Mouse (Mus musculus) left cerebral cortex, postnatal 36 days (tissue): ENCODE measurements around the gene Lce3b. TPM values are rescaled to one million over a fixed set of nuclear protein-coding genes. Genes with fewer than 3 reads are reported as not detected.

Experiments used
- DNase-seq, 2 experiments: peaks; one replicate each; pipeline ENCODE4 v3.0.0; 2021 to 2022; ENCODE audit warnings: low spot score in 2 of 2, mixed read lengths in 1 of 2
- intact Hi-C: fragments of 180-260 bp; cut with DNase I; formaldehyde crosslinking; loops from one replicate; pipeline ENCODE4 v1.15.1; 2025
- total RNA-seq, 2 experiments: library from RNA; stranded (reverse); gene quantifications; 2 replicates each; pipeline ENCODE4 v1.2.3; 2021

Lce3b gene
- total RNA-seq = not detected

DNA sequence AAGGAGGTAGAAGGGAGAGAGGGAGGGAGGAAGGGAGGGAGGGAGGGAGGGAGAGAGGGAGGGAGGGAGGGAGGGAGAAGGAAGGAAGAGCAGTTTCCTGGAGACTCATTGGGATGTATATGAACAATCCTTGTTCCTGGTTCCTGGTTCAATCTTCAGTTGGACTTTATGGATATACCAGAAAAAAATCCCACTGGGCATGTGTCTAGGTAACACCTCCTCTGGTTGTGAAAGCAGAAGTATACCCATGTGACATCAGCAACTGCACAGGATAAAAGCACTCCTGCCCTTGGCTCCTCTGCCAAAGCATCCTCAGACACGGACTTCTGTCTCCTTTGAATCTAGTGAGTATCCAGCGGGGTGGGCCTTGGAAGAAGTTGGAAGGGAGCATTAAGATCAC is at the start of gene Lce3b:
Lce3b (plus strand) TSS at position 301 of the 400 bp plus-strand sequence.
- DNase-seq = no peak
- intact Hi-C loops = no loop called here

DNA sequence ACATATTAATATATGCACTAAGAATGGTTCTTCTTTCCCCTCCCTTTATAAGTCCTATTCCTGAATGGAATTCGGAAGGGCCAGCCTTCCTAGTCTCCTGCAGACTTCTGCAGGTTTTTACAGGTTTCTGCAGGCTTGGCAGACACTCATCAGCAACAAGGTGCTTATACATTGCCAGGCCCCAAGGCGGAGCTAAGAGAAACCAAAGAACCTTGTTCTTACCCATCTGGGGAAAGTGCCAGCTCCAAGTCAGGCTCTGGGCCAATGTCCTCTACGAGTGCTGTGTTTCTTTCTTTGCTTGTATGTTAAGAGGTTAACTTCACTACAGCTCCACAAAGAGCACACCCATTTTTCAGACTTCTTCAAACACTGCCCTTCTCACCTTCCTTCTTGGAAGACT is 38.7 kb upstream of the Lce3b start:
- no peak for DNase-seq
- intact Hi-C loops = no loop called here

DNA sequence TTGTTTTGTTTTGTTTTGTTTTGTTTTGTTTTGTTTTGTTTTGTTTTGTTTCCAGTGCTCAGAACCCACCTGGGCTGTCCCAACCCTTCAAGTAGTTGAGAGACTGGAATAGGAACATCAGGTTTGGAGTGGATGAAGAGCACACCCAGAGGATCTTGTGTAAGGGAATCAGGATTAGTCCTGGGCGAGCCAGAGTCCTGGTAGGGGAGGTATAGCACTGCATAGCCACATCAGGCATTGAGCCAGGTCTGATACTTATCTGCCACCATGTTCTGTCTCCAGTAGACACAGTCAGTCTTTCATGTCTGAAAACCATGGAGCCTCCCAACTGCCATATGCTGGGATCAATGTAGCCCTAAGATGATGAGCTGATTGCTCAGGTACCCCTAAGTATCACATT is 38.3 kb upstream of the Lce3b start:
- intact Hi-C loops = no loop called here
- no peak for DNase-seq

DNA sequence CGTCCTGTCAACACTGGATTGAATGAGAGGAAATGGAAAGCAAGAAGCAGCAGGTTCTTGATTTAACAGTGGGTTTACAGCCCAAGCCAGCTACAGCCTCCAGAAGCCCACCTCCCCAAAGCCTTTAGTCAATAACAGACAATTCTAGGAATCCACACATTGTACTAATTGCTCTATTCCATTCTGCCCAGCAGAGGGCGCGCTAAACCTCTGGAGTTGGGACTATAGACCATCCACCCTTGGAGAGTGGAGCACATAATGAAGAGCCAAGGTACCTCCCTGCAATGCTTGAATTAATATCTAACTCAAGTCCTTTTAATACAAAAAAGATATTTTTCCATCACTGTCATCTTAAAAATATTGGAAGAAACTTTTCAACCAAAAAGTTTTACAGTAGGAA is 29.8 kb upstream of the Lce3b start:
- DNase-seq = peak; percentile 10 to 14
- intact Hi-C loops = loop anchor here (5.0 kb wide), 2 partner anchors 151 to 751 kb away; partner anchors contain the start of gene Lce1g

DNA sequence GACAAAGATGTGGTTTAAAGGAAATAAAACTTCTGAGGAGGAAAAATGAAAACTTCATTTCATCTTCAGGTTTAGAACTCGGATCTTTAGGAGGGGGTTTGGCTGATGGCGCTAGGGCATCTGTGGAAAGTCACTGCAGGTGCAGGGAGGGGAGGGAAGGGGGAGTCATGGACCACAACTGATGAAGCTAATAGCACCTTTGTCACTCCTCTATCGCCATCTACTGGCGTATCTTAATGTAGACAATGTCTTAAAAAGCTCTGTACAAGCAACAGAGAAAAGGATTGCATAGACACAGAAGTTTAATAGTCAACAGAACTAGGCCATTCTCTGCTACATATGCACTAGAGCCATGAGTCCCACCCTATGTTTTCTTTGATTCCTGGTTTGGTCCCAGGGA is 29.1 kb upstream of the Lce3b start:
- intact Hi-C loops = loop anchor here (5.0 kb wide), 2 partner anchors 151 to 751 kb away; partner anchors contain the start of gene Lce1g
- DNase-seq = no peak

DNA sequence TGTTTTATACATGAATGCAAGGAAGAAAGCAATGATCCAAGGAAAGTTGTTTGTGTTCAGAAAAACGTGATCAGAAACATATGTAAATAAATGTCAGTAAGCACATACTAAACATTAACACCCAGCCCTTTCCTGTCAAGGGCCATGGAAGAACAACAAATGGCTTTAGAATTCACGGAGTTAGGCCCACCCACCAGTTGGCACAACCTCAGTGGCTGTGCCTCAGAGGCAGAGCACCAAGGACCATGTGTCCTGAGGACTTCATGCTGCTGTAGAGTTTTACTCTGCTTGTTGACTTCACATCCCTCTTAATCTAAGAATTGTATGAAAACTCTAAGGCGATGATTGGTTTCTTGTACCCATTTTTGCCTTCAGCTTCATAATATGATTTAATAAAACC is 27.6 kb upstream of the Lce3b start:
- intact Hi-C loops = loop anchor here (5.0 kb wide), 1 partner anchor 92 kb away; no protein-coding TSS in a partner anchor
- no peak for DNase-seq

DNA sequence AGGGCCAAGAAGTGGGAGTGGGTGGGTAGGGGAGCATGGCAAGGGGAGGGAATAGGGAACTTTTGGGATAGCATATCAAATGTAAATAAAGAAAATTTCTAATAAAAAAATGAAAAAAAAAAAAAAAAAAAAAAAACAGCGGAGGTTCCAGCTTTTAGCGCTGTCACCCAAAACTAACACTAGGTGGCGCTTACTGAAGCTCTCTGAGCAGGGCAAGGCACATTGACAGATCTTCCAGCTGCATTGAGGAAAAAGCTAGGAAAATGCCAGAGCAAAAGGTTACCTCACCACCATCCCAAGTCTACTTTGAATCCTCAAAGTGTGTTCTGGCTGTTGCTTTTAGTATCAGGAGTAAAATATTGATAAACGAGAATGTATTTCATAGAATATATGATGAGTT is 25.2 kb upstream of the Lce3b start:
- intact Hi-C loops = loop anchor here (2.0 to 5.0 kb wide), 2 partner anchors 90 to 123 kb away; no protein-coding TSS in a partner anchor

DNA sequence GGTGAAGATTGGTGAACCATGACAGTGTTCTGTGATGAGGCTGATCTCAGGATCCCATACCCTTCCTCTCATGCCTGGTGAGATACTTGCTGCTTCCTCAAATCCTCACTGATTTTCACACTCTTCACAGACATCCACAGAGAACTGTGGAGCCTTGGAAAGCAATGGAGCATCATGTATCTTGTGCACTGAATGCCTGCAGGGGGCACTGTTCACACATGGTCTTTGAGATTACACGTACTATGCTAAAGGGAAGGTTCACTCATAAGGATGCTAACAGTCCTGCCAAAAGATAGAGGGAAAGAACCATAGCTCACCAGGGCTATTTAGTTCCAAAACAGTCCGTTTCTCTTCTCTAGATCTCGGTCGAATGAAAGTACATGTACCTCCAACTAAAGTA is 12.4 kb upstream of the Lce3b start:
- peak in 1 of 2 experiments; percentile 13 for DNase-seq
- intact Hi-C loops = no loop called here

More for the DNA sequence above, 25.2 kb upstream of the Lce3b start:
- DNase-seq = no peak

DNA sequence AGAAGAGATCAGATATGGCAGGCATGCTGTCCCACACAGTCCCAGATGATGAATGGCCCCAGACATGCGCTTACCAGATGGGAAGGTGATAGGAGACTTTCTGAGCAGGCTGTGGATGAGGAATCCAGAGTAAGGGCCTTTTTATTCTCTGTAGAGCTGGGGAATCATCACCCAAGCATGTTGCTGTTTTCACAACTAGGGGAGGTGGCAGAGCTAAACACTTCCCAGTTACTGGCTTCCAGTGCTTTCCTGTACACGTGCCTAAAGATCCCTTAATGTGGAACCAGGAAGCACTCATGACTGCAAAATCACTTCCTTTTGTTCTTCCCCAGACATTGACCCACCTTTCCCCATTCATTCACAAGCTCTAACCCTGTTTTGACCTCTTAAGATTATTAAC is 6.6 kb upstream of the Lce3b start, which contains the start of gene Lce3a:
Lce3a (minus strand) TSS at position 101 of the 400 bp plus-strand sequence.
- DNase-seq = no peak
- intact Hi-C loops = no loop called here

DNA sequence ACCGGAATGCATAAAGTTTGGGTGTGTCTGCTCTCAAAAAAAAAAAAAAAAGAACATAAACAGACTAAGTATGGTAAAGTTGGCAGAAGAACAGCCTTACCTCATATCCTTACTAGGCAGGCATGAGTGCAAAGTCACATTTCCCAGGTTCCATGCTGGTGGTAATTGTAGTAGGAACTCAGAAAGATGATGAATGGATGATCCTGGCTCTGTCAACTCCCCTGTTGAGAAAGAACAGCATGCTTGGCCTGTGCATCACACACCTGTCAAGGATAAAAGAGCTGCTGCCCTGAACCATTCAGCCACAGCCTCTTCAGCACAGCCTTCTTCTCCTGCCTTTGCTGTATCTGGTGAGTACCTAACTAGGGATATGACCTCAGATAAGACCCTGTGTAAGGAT is 11.4 kb downstream of the Lce3b start, which contains the start of gene Lce3c:
Lce3c (plus strand) TSS at position 301 of the 400 bp plus-strand sequence.
- no peak for DNase-seq
- intact Hi-C loops = no loop called here

DNA sequence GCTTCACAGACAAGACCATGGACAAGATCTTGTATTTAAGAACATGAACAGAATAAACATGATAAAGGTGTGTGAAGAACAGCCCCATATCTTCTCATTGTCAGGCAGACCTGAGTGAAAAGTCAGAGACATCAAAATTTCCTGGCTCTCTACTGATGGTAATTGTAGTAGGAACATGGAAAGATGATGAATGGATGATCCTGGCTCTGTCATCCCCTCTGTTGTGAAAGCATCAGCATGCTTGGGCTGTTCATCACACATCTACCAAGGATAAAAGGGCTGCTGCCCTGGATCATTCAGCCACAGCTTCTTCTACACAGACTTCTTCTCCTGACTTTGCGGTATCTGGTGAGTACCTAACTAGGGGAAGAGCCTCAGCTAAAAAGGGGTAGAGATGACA is 24.3 kb downstream of the Lce3b start, which contains the start of gene Lce3d:
Lce3d (plus strand) TSS at position 301 of the 400 bp plus-strand sequence.
- intact Hi-C loops = no loop called here
- DNase-seq = no peak

DNA sequence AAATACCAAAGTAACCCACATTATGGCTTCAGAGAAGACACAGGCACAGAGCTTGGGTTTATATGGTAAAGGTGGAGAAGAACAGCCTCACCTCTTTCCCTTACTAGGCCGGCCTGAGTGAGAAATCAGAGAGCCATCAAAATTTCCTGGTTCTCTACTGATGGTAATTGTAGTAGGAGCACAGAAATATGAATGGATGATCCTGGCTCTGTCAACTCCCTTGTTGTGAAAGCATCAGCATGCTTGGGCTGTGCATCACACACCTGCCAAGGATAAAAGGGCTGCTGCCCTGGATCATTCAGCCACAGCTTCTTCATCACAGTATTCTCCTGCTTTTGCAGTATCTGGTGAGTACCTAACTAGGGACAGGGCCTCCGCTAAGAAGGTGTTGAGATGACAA is 34.0 kb downstream of the Lce3b start, which contains the start of gene Lce3e:
Lce3e (plus strand) TSS at position 301 of the 400 bp plus-strand sequence.
- intact Hi-C loops = no loop called here
- DNase-seq = no peak

DNA sequence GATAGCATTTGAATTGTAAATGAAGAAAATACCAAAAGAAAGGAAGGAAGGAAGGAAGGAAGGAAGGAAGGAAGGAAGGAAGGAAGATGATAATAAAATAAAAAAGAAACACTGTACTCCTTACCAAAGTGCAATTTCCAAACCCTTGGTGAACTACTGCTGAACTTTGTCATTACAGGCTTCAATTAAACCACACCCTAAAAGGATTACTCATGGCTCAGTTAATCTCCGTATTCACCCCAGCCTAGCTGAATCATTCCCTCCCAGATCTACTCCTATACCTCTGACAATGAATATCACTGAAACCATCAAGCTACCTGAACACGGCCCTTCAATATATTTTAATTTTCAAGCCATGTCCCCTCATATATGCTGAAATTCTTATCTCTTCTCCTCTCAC is 45.7 kb downstream of the Lce3b start:
- intact Hi-C loops = no loop called here

More for the DNA sequence above, 45.7 kb downstream of the Lce3b start:
- no peak for DNase-seq

Other genes with a start within 250 kb of the Lce3b start
- gene Lce1d, start 245.8 kb upstream of the Lce3b start, total RNA-seq = not detected
- not detected for gene Lce1e, start 223.9 kb upstream of the Lce3b start, total RNA-seq
- not detected for gene Lce1f, start 212.6 kb upstream of the Lce3b start, total RNA-seq
- gene Gm38119, start 193.9 kb upstream of the Lce3b start, total RNA-seq = not detected
- not detected for gene Lce1g, start 180.6 kb upstream of the Lce3b start, total RNA-seq
- gene Lce1h, start 167.9 kb upstream of the Lce3b start, total RNA-seq = not detected
- gene Lce1i, start 154.1 kb upstream of the Lce3b start, total RNA-seq = not detected
- not detected for gene Lce1j, start 142.5 kb upstream of the Lce3b start, total RNA-seq
- gene Lce1k, start 125.1 kb upstream of the Lce3b start, total RNA-seq = not detected
- not detected for gene Kprp, start 105.7 kb upstream of the Lce3b start, total RNA-seq
- not detected for gene Lce1l, start 81.7 kb upstream of the Lce3b start, total RNA-seq
- not detected for gene 2310050C09Rik, start 62.8 kb upstream of the Lce3b start, total RNA-seq
- gene Lce3a, start 6.7 kb upstream of the Lce3b start, total RNA-seq = not detected
- gene Lce3c, start 11.5 kb downstream of the Lce3b start, total RNA-seq = not detected
- not detected for gene Lce3d, start 24.4 kb downstream of the Lce3b start, total RNA-seq
- gene Lce3e, start 34.1 kb downstream of the Lce3b start, total RNA-seq = not detected
- not detected for gene Lce3f, start 59.2 kb downstream of the Lce3b start, total RNA-seq
- not detected for gene Crct1, start 82.7 kb downstream of the Lce3b start, total RNA-seq
- not detected for gene Lce1m, start 86.1 kb downstream of the Lce3b start, total RNA-seq
- gene Gm4858, start 135.8 kb downstream of the Lce3b start, total RNA-seq = not detected
- gene Crnn, start 211.8 kb downstream of the Lce3b start, total RNA-seq = not detected